Mouse (Mus musculus): ENCODE data around the gene Kazald1. TPM values are rescaled to one million over a fixed set of nuclear protein-coding genes. Genes with fewer than 3 reads are reported as not detected.

Kazald1 gene
- total RNA-seq, 2 experiments from 2014 or later, result 3.4 to 4.1 TPM

- intact Hi-C loops (cut with DNase I), result no loop called here
- peak; percentile 93 for DNase-seq (ENCODE audit: low spot score in 2 of 2)
Observed at GRCm38 (mm10) chr19:45047417-45047934, 27.6 kb upstream of the Kazald1 start, which contains the start of gene Sfxn3. Gene Sfxn3 (plus strand): TSS chr19:45047503.

GRCm38 (mm10) chr19:45047935-45048643, 27.0 kb upstream of the Kazald1 start:
- peak; percentile 88 to 91 for DNase-seq (ENCODE audit: low spot score in 2 of 2)
- intact Hi-C loops (cut with DNase I), result no loop called here

- intact Hi-C loops (cut with DNase I), result no loop called here
- DNase-seq (ENCODE audit: low spot score in 2 of 2), result peak in 1 of 2 experiments; percentile 38
Observed at GRCm38 (mm10) chr19:45048644-45049365, 26.2 kb upstream of the Kazald1 start.

- intact Hi-C loops (cut with DNase I), result no loop called here
- no peak for DNase-seq (ENCODE audit: low spot score in 2 of 2)
Observed at GRCm38 (mm10) chr19:45049523-45049922, 25.5 kb upstream of the Kazald1 start.

GRCm38 (mm10) chr19:45053451-45053850, 21.6 kb upstream of the Kazald1 start:
- intact Hi-C loops (cut with DNase I), result no loop called here
- DNase-seq (ENCODE audit: low spot score in 2 of 2), result no peak

GRCm38 (mm10) chr19:45054892-45055690, 19.9 kb upstream of the Kazald1 start:
- peak; percentile 46 to 49 for DNase-seq (ENCODE audit: low spot score in 2 of 2)
- intact Hi-C loops (cut with DNase I), result no loop called here

GRCm38 (mm10) chr19:45056364-45056763, 18.7 kb upstream of the Kazald1 start:
- intact Hi-C loops (cut with DNase I), result no loop called here
- DNase-seq (ENCODE audit: low spot score in 2 of 2), result no peak

- no peak for DNase-seq (ENCODE audit: low spot score in 2 of 2)
- intact Hi-C loops (cut with DNase I), result no loop called here
Observed at GRCm38 (mm10) chr19:45056908-45057698, 17.9 kb upstream of the Kazald1 start.

- intact Hi-C loops (cut with DNase I), result no loop called here
- no peak for DNase-seq (ENCODE audit: low spot score in 2 of 2)
Observed at GRCm38 (mm10) chr19:45057724-45058112, 17.3 kb upstream of the Kazald1 start.

GRCm38 (mm10) chr19:45058113-45058839, 16.8 kb upstream of the Kazald1 start:
- DNase-seq (ENCODE audit: low spot score in 2 of 2), result peak; percentile 88 to 90
- intact Hi-C loops (cut with DNase I), result no loop called here

- DNase-seq (ENCODE audit: low spot score in 2 of 2), result no peak
Observed at GRCm38 (mm10) chr19:45058841-45059240, 16.2 kb upstream of the Kazald1 start.

GRCm38 (mm10) chr19:45063565-45064292, 11.3 kb upstream of the Kazald1 start:
- intact Hi-C loops (cut with DNase I), result no loop called here
- DNase-seq (ENCODE audit: low spot score in 2 of 2), result no peak

More at GRCm38 (mm10) chr19:45058841-45059240, 16.2 kb upstream of the Kazald1 start:
- intact Hi-C loops (cut with DNase I), result no loop called here

- no peak for DNase-seq (ENCODE audit: low spot score in 2 of 2)
- intact Hi-C loops (cut with DNase I), result no loop called here
Observed at GRCm38 (mm10) chr19:45065226-45065625, 9.8 kb upstream of the Kazald1 start.

GRCm38 (mm10) chr19:45067170-45067569, 7.9 kb upstream of the Kazald1 start:
- intact Hi-C loops (cut with DNase I), result no loop called here
- no peak for DNase-seq (ENCODE audit: low spot score in 2 of 2)

GRCm38 (mm10) chr19:45067758-45068510, 7.1 kb upstream of the Kazald1 start:
- intact Hi-C loops (cut with DNase I), result no loop called here

GRCm38 (mm10) chr19:45073871-45074542, 1.0 kb upstream of the Kazald1 start:
- intact Hi-C loops (cut with DNase I), result loop anchor here (10.0 kb wide), 1 partner anchor 471 kb away; no protein-coding TSS in a partner anchor
- DNase-seq (ENCODE audit: low spot score in 2 of 2), result peak; percentile 59 to 69

More at GRCm38 (mm10) chr19:45067758-45068510, 7.1 kb upstream of the Kazald1 start:
- no peak for DNase-seq (ENCODE audit: low spot score in 2 of 2)

All from left cerebral cortex, postnatal 36 days (tissue).